Mouse (Mus musculus) frontal cortex, postnatal 36 days (tissue): ENCODE data around the gene Apbb2.

Experiments
- DNase-seq, 2 experiments: peaks; one replicate each; pipeline ENCODE4 v3.0.0; 2022; ENCODE audit warnings: low spot score in 2 of 2

Gene Apbb2

GRCm38 (mm10) chr5:66602287-66602820 lies 16.2 kb downstream of the Apbb2 start:
- DNase-seq, result no peak

GRCm38 (mm10) chr5:66600415-66600814 lies 18.2 kb downstream of the Apbb2 start:
- DNase-seq, result no peak

GRCm38 (mm10) chr5:66599888-66600287 lies 18.7 kb downstream of the Apbb2 start:
- DNase-seq, result no peak

GRCm38 (mm10) chr5:66596296-66596695 lies 22.3 kb downstream of the Apbb2 start:
- DNase-seq, result no peak

- no peak for DNase-seq
Measured at GRCm38 (mm10) chr5:66594881-66595280, 23.7 kb downstream of the Apbb2 start.

GRCm38 (mm10) chr5:66586236-66586745 lies 32.3 kb downstream of the Apbb2 start:
- no peak for DNase-seq

- DNase-seq, result no peak
Measured at GRCm38 (mm10) chr5:66583019-66583406, 35.6 kb downstream of the Apbb2 start.

- DNase-seq, result no peak
Measured at GRCm38 (mm10) chr5:66582281-66583018, 36.1 kb downstream of the Apbb2 start.

- DNase-seq, result no peak
Measured at GRCm38 (mm10) chr5:66579066-66579465, 39.5 kb downstream of the Apbb2 start.

- peak; percentile 30 to 42 for DNase-seq
Measured at GRCm38 (mm10) chr5:66576299-66576698, 42.3 kb downstream of the Apbb2 start.

- DNase-seq, result peak in 1 of 2 experiments; percentile 30
Measured at GRCm38 (mm10) chr5:66575148-66575547, 43.4 kb downstream of the Apbb2 start.

GRCm38 (mm10) chr5:66573266-66573665 lies 45.3 kb downstream of the Apbb2 start:
- DNase-seq, result no peak

GRCm38 (mm10) chr5:66572086-66572855 lies 46.3 kb downstream of the Apbb2 start:
- DNase-seq, result no peak

- DNase-seq, result no peak
Measured at GRCm38 (mm10) chr5:66570709-66571108, 47.9 kb downstream of the Apbb2 start.

- DNase-seq, result no peak
Measured at GRCm38 (mm10) chr5:66569141-66569801, 49.3 kb downstream of the Apbb2 start.

- no peak for DNase-seq
Measured at GRCm38 (mm10) chr5:66568002-66568401, 50.6 kb downstream of the Apbb2 start.

- no peak for DNase-seq
Measured at GRCm38 (mm10) chr5:66567424-66567823, 51.2 kb downstream of the Apbb2 start.

GRCm38 (mm10) chr5:66559591-66560175 lies 58.9 kb downstream of the Apbb2 start:
- no peak for DNase-seq

GRCm38 (mm10) chr5:66558094-66558493 lies 60.5 kb downstream of the Apbb2 start:
- no peak for DNase-seq

- DNase-seq, result no peak
Measured at GRCm38 (mm10) chr5:66553933-66554332, 64.7 kb downstream of the Apbb2 start.

GRCm38 (mm10) chr5:66552246-66552645 lies 66.3 kb downstream of the Apbb2 start:
- no peak for DNase-seq

GRCm38 (mm10) chr5:66550292-66550691 lies 68.3 kb downstream of the Apbb2 start:
- DNase-seq, result no peak
